Mouse (Mus musculus): ENCODE measurements at regions not wholly inside any gene's neighbourhood (a gene's known extent, or its start where the extent isn't known, plus 50 kb on each side); places are given as distances from the start of the nearest gene placed in this dataset.

DNA sequence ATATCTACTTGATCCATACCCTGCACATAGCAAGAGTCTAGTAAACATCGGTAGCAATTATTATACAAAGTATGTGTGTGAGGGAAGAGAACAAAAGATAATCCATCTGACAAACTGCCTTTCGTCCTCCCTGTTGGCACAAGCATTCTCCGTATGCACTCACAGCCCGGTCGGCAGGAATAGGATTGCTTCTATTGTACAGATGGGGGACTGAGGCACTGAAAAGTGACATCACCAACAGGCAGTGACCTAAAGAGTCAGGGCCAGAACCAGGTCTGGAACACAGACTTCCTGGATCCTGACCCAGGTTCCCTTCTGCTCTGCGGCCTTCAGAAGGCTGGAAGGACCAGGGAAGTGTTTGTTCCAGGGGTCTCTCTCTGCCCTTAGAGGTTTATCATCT lies 69.3 kb upstream of the Prox1 start:
- no peak for TF ChIP-seq CTCF (conservative IDR thresholded peaks at IDR 0.05; ENCODE audit: insufficient read depth, insufficient read length, low read depth, low read length)
- TF ChIP-seq POLR2A (IDR thresholded peaks at IDR 0.05; ENCODE audit: low read depth, low read length), result no peak
